Mouse (Mus musculus) ES-E14 (cell line): ENCODE data around the gene Wnt11.

Source experiments
- CHD2 ChIP-seq: IDR thresholded peaks from 2 replicates; pipeline ENCODE4 v1.6.1; 2014; ENCODE audit warnings: mild to moderate bottlenecking, low read depth, low read length, inconsistent platforms
- MAFK ChIP-seq: IDR thresholded peaks from 2 replicates; pipeline ENCODE4 v1.6.1; 2014; ENCODE audit warnings: mild to moderate bottlenecking, low read depth, low read length, inconsistent platforms; ENCODE audit not compliant: insufficient read depth
- ZNF384 ChIP-seq: IDR thresholded peaks from 2 replicates; pipeline ENCODE4 v1.6.1; 2012; ENCODE audit warnings: low read depth, low read length, inconsistent platforms

DNA sequence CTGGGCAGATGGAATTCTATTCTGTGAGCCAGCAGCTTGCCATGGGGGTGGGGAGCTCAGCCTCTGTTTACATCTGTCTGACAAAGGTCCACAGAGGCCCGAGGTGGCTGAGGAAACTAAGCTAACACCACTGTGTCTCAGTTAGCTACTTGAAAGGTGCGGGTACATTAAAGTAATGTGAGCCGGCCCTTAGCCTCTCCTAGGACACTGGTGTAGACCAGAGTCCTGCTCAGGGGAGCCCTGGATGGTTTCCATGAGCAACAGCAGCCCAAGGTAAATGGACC lies 36.8 kb upstream of the Wnt11 start:
- TF ChIP-seq CHD2 (no peak), ZNF384 (no peak), MAFK (no peak)
